Mouse (Mus musculus): ENCODE data around the gene Hoxc13. TPM values are rescaled to one million over a fixed set of nuclear protein-coding genes. Genes with fewer than 3 reads are reported as not detected.
A peak's percentile ranks its signal among the peaks of the same experiment; 100 is the strongest.

The Hoxc13 gene
- total and polyA plus RNA-seq, 3 experiments = not detected

DNA sequence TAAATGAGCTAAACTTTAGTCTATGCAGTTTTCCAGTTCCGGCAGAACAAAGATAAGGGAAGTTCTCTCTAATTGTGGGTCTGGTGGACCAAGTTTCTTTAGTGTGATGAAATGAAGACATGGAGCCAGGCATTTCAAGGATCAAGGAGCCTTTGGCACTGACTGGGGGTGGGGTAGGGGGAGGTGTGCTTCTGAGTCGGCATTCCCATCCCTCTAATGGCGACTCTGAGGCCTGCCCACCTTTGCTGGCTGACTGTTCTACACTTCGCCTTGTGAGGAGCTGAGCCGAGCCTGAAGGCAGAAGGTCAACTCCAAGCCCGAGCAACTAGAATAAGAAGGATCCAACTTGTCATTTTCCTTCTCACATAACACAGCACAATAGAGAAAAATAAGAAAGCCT lies 40.8 kb downstream of the Hoxc13 start:
- ATAC-seq (ENCODE audit: extremely low read depth, insufficient number of reproducible peaks, low FRiP score, poor library complexity, severe bottlenecking) = no peak
- Histone ChIP-seq H3K4me1 (ENCODE audit: insufficient read depth, low read depth, low read length) (peaks cover 37% of the 10 kb centered on the region), H3K27me3 (ENCODE audit: insufficient read depth, low read length) (peaks cover 89% of the 10 kb centered on the region), H3K9me3 (replicated peaks) (no peaks in the 10 kb centered on the region), H3K4me3 (ENCODE audit: low read depth, low read length) (no peak overlapping the region), H3K36me3 (replicated peaks) (no peaks in the 10 kb centered on the region)
- TF ChIP-seq TAL1 (conservative IDR thresholded peaks at IDR 0.05; ENCODE audit: low read depth, low read length) (no peak), GATA2 (IDR thresholded peaks at IDR 0.05; ENCODE audit: borderline replicate concordance, low read depth, low read length) (no peak), CTCF (IDR thresholded peaks at IDR 0.05; ENCODE audit: low read depth, low read length) (no peak), POLR2AphosphoS5 (IDR thresholded peaks at IDR 0.05; ENCODE audit: insufficient replicate concordance, low read depth, low read length) (no peak), GATA1 (IDR thresholded peaks at IDR 0.05; ENCODE audit: borderline replicate concordance, low read length) (no peak)
- DNase-seq (ENCODE audit: low spot score) = no peak

DNA sequence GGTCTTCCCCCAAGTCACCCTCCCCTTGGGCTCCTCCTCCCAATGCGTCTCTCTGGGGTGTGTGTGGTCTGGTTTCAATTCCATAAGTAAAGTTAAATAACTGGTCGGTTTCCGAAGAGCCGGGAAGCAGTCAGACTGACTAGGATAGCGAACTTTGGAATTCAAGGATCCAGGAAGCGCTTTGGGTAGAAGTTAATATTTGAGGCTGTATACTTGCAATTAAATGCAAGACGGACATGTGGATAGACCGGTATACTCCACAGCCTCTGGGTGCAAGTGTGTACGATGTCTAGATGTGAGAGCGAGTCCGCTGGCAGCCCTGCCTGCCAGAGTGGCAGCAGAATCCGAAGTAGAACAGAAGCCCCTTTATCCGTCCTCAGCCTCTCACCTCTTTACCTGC lies 41.6 kb downstream of the Hoxc13 start:
- no peak overlapping the region for H3K4me3 ChIP-seq (ENCODE audit: low read depth, low read length)
- DNase-seq (ENCODE audit: low spot score) (no peak), ATAC-seq (ENCODE audit: extremely low read depth, insufficient number of reproducible peaks, low FRiP score, poor library complexity, severe bottlenecking) (no peak)
- no peaks in the 10 kb centered on the region for H3K36me3 ChIP-seq (replicated peaks)
- no peaks in the 10 kb centered on the region for H3K9me3 ChIP-seq (replicated peaks)
- TF ChIP-seq GATA1 (IDR thresholded peaks at IDR 0.05; ENCODE audit: borderline replicate concordance, low read length) (no peak), POLR2AphosphoS5 (IDR thresholded peaks at IDR 0.05; ENCODE audit: insufficient replicate concordance, low read depth, low read length) (no peak), CTCF (IDR thresholded peaks at IDR 0.05; ENCODE audit: low read depth, low read length) (no peak)
- H3K27me3 ChIP-seq (ENCODE audit: insufficient read depth, low read length) = peaks cover 89% of the 10 kb centered on the region
- H3K4me1 ChIP-seq (ENCODE audit: insufficient read depth, low read depth, low read length) = peaks cover 41% of the 10 kb centered on the region

DNA sequence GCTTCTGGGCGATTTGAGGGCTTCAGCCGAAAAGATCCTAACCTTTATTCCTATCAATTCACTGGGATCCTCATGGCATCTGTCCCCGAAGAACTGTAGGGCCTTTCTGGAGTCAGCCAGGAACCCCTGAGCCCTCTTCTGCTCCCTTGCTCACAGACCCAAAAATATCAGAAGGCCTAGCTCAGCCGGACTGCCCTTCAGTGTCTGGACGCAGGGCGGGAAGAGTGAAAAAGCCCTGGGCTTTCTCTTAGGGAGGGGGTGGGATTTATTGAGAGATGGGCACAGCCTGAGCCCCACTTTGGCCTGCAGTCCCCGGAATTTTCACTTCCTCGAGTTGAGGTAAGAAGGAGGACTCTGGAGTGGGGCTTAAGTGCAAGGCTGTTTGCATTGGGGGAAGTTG lies 42.4 kb downstream of the Hoxc13 start:
- Histone ChIP-seq H3K36me3 (replicated peaks) (no peaks in the 10 kb centered on the region), H3K27me3 (ENCODE audit: insufficient read depth, low read length) (peaks cover 88% of the 10 kb centered on the region), H3K4me1 (ENCODE audit: insufficient read depth, low read depth, low read length) (peaks cover 44% of the 10 kb centered on the region), H3K9me3 (replicated peaks) (no peaks in the 10 kb centered on the region), H3K4me3 (ENCODE audit: low read depth, low read length) (no peak overlapping the region)
- TF ChIP-seq POLR2AphosphoS5 (IDR thresholded peaks at IDR 0.05; ENCODE audit: insufficient replicate concordance, low read depth, low read length) (no peak), TAL1 (conservative IDR thresholded peaks at IDR 0.05; ENCODE audit: low read depth, low read length) (no peak), GATA1 (IDR thresholded peaks at IDR 0.05; ENCODE audit: borderline replicate concordance, low read length) (no peak), GATA2 (IDR thresholded peaks at IDR 0.05; ENCODE audit: borderline replicate concordance, low read depth, low read length) (no peak), CTCF (IDR thresholded peaks at IDR 0.05; ENCODE audit: low read depth, low read length) (no peak)
- DNase-seq (ENCODE audit: low spot score) (no peak), ATAC-seq (ENCODE audit: extremely low read depth, insufficient number of reproducible peaks, low FRiP score, poor library complexity, severe bottlenecking) (no peak)

DNA sequence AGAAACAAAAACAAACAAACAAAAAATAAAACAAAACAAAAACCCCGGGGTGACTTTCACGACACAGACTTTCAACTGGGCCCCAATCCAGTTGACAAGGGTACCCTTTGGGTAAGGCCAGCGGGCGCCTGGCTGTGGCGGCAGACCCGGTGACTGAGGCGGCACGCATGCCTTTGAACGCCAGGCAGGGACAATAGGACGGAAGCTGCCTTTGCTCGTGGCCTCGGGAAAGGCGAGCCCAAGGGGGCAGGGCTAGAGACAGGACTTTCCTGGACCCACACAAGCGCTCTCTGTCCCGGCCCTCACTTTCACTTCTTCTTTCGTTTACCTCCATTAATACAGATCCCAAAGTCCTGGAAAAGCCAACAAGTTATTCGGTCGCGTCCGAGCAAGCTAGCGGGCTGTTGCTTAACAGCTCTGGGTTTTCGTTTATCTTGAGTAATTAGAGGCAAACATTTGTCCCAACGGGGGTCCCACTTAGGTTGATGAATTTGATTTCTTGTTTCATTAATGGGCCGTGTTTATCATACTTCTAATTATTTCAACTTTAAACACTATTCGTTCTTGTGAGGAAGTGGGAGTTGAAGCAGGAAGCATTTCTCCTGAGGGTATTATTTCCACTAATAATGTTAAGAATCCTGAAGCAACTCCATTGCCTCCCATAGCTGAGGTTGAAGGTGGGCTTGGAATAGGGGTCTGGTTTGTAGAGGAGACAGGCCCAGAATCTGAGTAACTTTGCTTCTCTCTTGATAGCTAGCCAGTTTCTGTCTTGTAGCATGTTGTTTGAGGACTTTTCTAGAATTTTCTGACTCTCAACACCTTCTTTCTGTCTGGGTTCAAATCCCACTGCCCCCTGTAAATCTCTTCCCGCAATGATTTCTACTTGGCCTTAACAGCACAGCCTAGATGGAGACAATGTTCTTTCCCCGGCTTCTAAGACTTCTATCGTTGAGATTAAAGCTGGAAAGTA lies 43.1 kb downstream of the Hoxc13 start:
- DNase-seq (ENCODE audit: low spot score) (no peak), ATAC-seq (ENCODE audit: extremely low read depth, insufficient number of reproducible peaks, low FRiP score, poor library complexity, severe bottlenecking) (no peak)
- peaks cover 44% of the 10 kb centered on the region for H3K4me1 ChIP-seq (ENCODE audit: insufficient read depth, low read depth, low read length)
- TF ChIP-seq GATA1 (IDR thresholded peaks at IDR 0.05; ENCODE audit: borderline replicate concordance, low read length) (no peak), GATA2 (IDR thresholded peaks at IDR 0.05; ENCODE audit: borderline replicate concordance, low read depth, low read length) (no peak), TAL1 (conservative IDR thresholded peaks at IDR 0.05; ENCODE audit: low read depth, low read length) (no peak), POLR2AphosphoS5 (IDR thresholded peaks at IDR 0.05; ENCODE audit: insufficient replicate concordance, low read depth, low read length) (no peak), CTCF (IDR thresholded peaks at IDR 0.05; ENCODE audit: low read depth, low read length) (no peak)
- H3K27me3 ChIP-seq (ENCODE audit: insufficient read depth, low read length) = peaks cover 87% of the 10 kb centered on the region
- H3K4me3 ChIP-seq (ENCODE audit: low read depth, low read length) = peak overlapping the region; percentile 66; the same call in 1 of the 2 replicates
- H3K9me3 ChIP-seq (replicated peaks) = no peaks in the 10 kb centered on the region
- no peaks in the 10 kb centered on the region for H3K36me3 ChIP-seq (replicated peaks)

DNA sequence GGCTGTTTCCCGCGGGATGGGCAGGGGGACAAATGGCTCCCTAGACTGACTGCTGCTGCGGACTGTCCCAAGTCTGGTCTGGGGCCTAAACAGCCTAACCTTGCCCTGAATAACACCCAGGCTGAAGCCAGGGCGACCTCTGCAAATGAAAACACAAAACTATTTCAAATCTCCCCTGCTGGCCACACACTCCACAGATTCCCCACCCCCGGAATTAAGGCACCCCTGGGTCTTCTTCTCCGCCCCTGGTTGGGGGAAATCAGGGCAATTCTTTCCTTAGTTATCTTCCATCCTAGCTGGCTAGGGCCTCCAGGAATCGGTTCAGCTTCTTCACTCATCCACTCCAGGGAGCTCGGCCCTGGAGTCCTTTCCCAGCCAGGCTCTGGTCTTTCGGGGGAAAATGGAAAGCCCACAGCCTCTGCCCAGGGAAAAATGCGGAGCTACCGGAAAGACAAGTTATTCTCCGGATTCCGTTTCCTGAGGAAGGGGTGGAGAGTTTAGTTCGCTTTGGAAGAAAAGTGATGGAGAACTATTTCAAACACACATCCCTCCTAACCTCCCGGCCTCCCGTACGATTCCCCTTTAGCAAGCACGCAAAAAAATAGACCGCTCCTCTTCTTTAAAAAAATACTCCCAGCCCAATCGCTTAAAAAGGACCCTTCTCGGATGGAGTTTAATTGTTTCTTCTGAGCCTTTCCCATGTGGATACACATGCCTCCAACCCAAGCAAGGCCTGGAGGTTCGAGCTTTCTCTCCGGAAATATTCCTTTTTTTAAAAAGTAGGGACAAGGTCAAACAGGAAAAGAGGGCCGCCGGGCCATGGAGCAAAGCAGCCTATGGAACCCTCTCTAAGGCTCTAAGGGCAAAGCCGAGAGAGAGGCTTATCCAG lies 44.3 kb downstream of the Hoxc13 start:
- Histone ChIP-seq H3K27me3 (ENCODE audit: insufficient read depth, low read length) (peaks cover 91% of the 10 kb centered on the region), H3K36me3 (replicated peaks) (no peaks in the 10 kb centered on the region), H3K9me3 (replicated peaks) (no peaks in the 10 kb centered on the region), H3K4me1 (ENCODE audit: insufficient read depth, low read depth, low read length) (peaks cover 39% of the 10 kb centered on the region), H3K4me3 (ENCODE audit: low read depth, low read length) (no peak overlapping the region)
- ATAC-seq (ENCODE audit: extremely low read depth, insufficient number of reproducible peaks, low FRiP score, poor library complexity, severe bottlenecking) = no peak
- TF ChIP-seq GATA2 (IDR thresholded peaks at IDR 0.05; ENCODE audit: borderline replicate concordance, low read depth, low read length) (no peak), TAL1 (conservative IDR thresholded peaks at IDR 0.05; ENCODE audit: low read depth, low read length) (no peak)
- DNase-seq (ENCODE audit: low spot score) = no peak
